Mouse (Mus musculus): ENCODE measurements around the gene Thbs2.

- no peak for TF ChIP-seq GATA1 (IDR thresholded peaks at IDR 0.05; ENCODE audit: low read length)
- TF ChIP-seq TAL1 (IDR thresholded peaks at IDR 0.05; ENCODE audit: low read length): no peak
Measured at GRCm38 (mm10) chr17:14652013-14652412, 42.0 kb downstream of the Thbs2 start.
